Mouse (Mus musculus) embryo, embryonic 10 days (tissue): ENCODE results near the gene Zfp148.
"Not testable (repeated sequence)": the region's sequence is repeated elsewhere in the genome, so short reads cannot be mapped to it uniquely, and the experiment has no call there.

Experiments
- DNase-seq: peaks from one replicate; pipeline ENCODE4 v3.0.0-alpha.2; 2015; ENCODE audit warnings: low spot score

The Zfp148 gene

GRCm38 (mm10) chr16:33461416-33461815, 80.8 kb downstream of the Zfp148 start:
- no peak for DNase-seq

- DNase-seq, result no peak
Observed at GRCm38 (mm10) chr16:33464509-33465241, 84.0 kb downstream of the Zfp148 start.

- no peak for DNase-seq
Observed at GRCm38 (mm10) chr16:33465242-33465614, 84.6 kb downstream of the Zfp148 start.

GRCm38 (mm10) chr16:33467451-33467850, 86.8 kb downstream of the Zfp148 start:
- DNase-seq, result peak; percentile 26

- no peak for DNase-seq
Observed at GRCm38 (mm10) chr16:33469973-33470372, 89.3 kb downstream of the Zfp148 start.

- DNase-seq, result no peak
Observed at GRCm38 (mm10) chr16:33474381-33474780, 93.7 kb downstream of the Zfp148 start.

- no peak for DNase-seq
Observed at GRCm38 (mm10) chr16:33479926-33480325, 99.3 kb downstream of the Zfp148 start.

- DNase-seq, result peak; percentile 50
Observed at GRCm38 (mm10) chr16:33481148-33481547, 100.5 kb downstream of the Zfp148 start.

- no peak for DNase-seq
Observed at GRCm38 (mm10) chr16:33482309-33482708, 101.7 kb downstream of the Zfp148 start.

- no peak for DNase-seq
Observed at GRCm38 (mm10) chr16:33487709-33488108, 107.1 kb downstream of the Zfp148 start.

- no peak for DNase-seq
Observed at GRCm38 (mm10) chr16:33494374-33494773, 113.7 kb downstream of the Zfp148 start.

- no peak for DNase-seq
Observed at GRCm38 (mm10) chr16:33508082-33508481, 127.4 kb downstream of the Zfp148 start.

GRCm38 (mm10) chr16:33509231-33509630, 128.6 kb downstream of the Zfp148 start:
- not testable (repeated sequence) for DNase-seq

- not testable (repeated sequence) for DNase-seq
Observed at GRCm38 (mm10) chr16:33510856-33511255, 130.2 kb downstream of the Zfp148 start.

- DNase-seq, result no peak
Observed at GRCm38 (mm10) chr16:33512555-33512954, 131.9 kb downstream of the Zfp148 start.

GRCm38 (mm10) chr16:33516807-33517565, 136.3 kb downstream of the Zfp148 start, which contains the start of gene Slc12a8:
Gene Slc12a8 (plus strand): TSS chr16:33517328.
- DNase-seq, result peak; percentile 27

GRCm38 (mm10) chr16:33517627-33518026, 137.0 kb downstream of the Zfp148 start:
- DNase-seq, result no peak

GRCm38 (mm10) chr16:33518236-33518635, 137.6 kb downstream of the Zfp148 start:
- no peak for DNase-seq

GRCm38 (mm10) chr16:33519916-33520568, 139.4 kb downstream of the Zfp148 start:
- DNase-seq, result no peak

- no peak for DNase-seq
Observed at GRCm38 (mm10) chr16:33522516-33522915, 141.9 kb downstream of the Zfp148 start.

- DNase-seq, result no peak
Observed at GRCm38 (mm10) chr16:33523571-33523970, 142.9 kb downstream of the Zfp148 start.
